Mouse (Mus musculus): ENCODE results near the gene Wnt2. TPM values are rescaled to one million over a fixed set of nuclear protein-coding genes. Genes with fewer than 3 reads are reported as not detected.

The Wnt2 gene
- total and polyA plus RNA-seq, 2 experiments from 2014 or later, result 0.49 TPM; not detected in 1

- H3K4me3 ChIP-seq (ENCODE audit: low read depth, low read length), result no peak overlapping the region
- H3K4me2 ChIP-seq (ENCODE audit: low read depth, low read length, poor library complexity, severe bottlenecking), result no peak overlapping the region
- H3K9me3 ChIP-seq (ENCODE audit: low read length), result no peaks in the 10 kb centered on the region
- no peak for DNase-seq (ENCODE audit: low spot score)
- WGBS, result 80% methylated on average over 11 of the region's 11 CpGs
- H3K27me3 ChIP-seq (ENCODE audit: insufficient read depth, low read length), result no peaks in the 10 kb centered on the region
- no peaks in the 10 kb centered on the region for H3K4me1 ChIP-seq (ENCODE audit: insufficient read depth, low read length)
- no peak overlapping the region for H3K9ac ChIP-seq (replicated peaks; ENCODE audit: low read length, poor library complexity, severe bottlenecking)
- H3K27ac ChIP-seq (ENCODE audit: low read depth, low read length), result no peak overlapping the region
- no peak for TF ChIP-seq CTCF (IDR thresholded peaks at IDR 0.05)
- ATAC-seq (ENCODE audit: low FRiP score), result no peak
- H3K36me3 ChIP-seq (ENCODE audit: insufficient read depth, low read length), result no peaks in the 10 kb centered on the region
Observed at GRCm38 (mm10) chr6:17947130-17947831, 83.1 kb downstream of the Wnt2 start.

GRCm38 (mm10) chr6:17946456-17946855 lies 83.9 kb downstream of the Wnt2 start:
- Histone ChIP-seq H3K36me3 (ENCODE audit: insufficient read depth, low read length) (no peaks in the 10 kb centered on the region), H3K4me1 (ENCODE audit: insufficient read depth, low read length) (no peaks in the 10 kb centered on the region), H3K9me3 (ENCODE audit: low read length) (no peaks in the 10 kb centered on the region), H3K27me3 (ENCODE audit: insufficient read depth, low read length) (no peaks in the 10 kb centered on the region), H3K4me3 (ENCODE audit: low read depth, low read length) (no peak overlapping the region), H3K9ac (replicated peaks; ENCODE audit: low read length, poor library complexity, severe bottlenecking) (no peak overlapping the region), H3K4me2 (ENCODE audit: low read depth, low read length, poor library complexity, severe bottlenecking) (no peak overlapping the region), H3K27ac (ENCODE audit: low read depth, low read length) (no peak overlapping the region)
- TF ChIP-seq CTCF (IDR thresholded peaks at IDR 0.05), result no peak
- 82% methylated on average over 5 of the region's 5 CpGs for WGBS
- ATAC-seq (ENCODE audit: low FRiP score), result no peak
- DNase-seq (ENCODE audit: low spot score), result no peak

- no peaks in the 10 kb centered on the region for H3K4me1 ChIP-seq (ENCODE audit: insufficient read depth, low read length)
- ATAC-seq (ENCODE audit: low FRiP score), result no peak
- no peaks in the 10 kb centered on the region for H3K27me3 ChIP-seq (ENCODE audit: insufficient read depth, low read length)
- no peak overlapping the region for H3K4me3 ChIP-seq (ENCODE audit: low read depth, low read length)
- no peak for TF ChIP-seq CTCF (IDR thresholded peaks at IDR 0.05)
- 88% methylated on average over 9 of the region's 9 CpGs for WGBS
- no peaks in the 10 kb centered on the region for H3K9me3 ChIP-seq (ENCODE audit: low read length)
- H3K27ac ChIP-seq (ENCODE audit: low read depth, low read length), result no peak overlapping the region
- peaks cover 12% of the 10 kb centered on the region for H3K36me3 ChIP-seq (ENCODE audit: insufficient read depth, low read length)
- H3K9ac ChIP-seq (replicated peaks; ENCODE audit: low read length, poor library complexity, severe bottlenecking), result no peak overlapping the region
- H3K4me2 ChIP-seq (ENCODE audit: low read depth, low read length, poor library complexity, severe bottlenecking), result no peak overlapping the region
- no peak for DNase-seq (ENCODE audit: low spot score)
Observed at GRCm38 (mm10) chr6:17943877-17944617, 86.3 kb downstream of the Wnt2 start.

GRCm38 (mm10) chr6:17942344-17942743 lies 88.0 kb downstream of the Wnt2 start:
- ATAC-seq (ENCODE audit: low FRiP score), result no peak
- H3K4me2 ChIP-seq (ENCODE audit: low read depth, low read length, poor library complexity, severe bottlenecking), result no peak overlapping the region
- H3K4me1 ChIP-seq (ENCODE audit: insufficient read depth, low read length), result no peaks in the 10 kb centered on the region
- no peak for DNase-seq (ENCODE audit: low spot score)
- H3K36me3 ChIP-seq (ENCODE audit: insufficient read depth, low read length), result peaks cover 12% of the 10 kb centered on the region
- H3K9ac ChIP-seq (replicated peaks; ENCODE audit: low read length, poor library complexity, severe bottlenecking), result no peak overlapping the region
- no peaks in the 10 kb centered on the region for H3K27me3 ChIP-seq (ENCODE audit: insufficient read depth, low read length)
- no peaks in the 10 kb centered on the region for H3K9me3 ChIP-seq (ENCODE audit: low read length)
- 64% methylated on average over 7 of the region's 7 CpGs for WGBS
- no peak overlapping the region for H3K27ac ChIP-seq (ENCODE audit: low read depth, low read length)
- H3K4me3 ChIP-seq (ENCODE audit: low read depth, low read length), result no peak overlapping the region
- no peak for TF ChIP-seq CTCF (IDR thresholded peaks at IDR 0.05)

- Histone ChIP-seq H3K4me1 (ENCODE audit: insufficient read depth, low read length) (no peaks in the 10 kb centered on the region), H3K4me2 (ENCODE audit: low read depth, low read length, poor library complexity, severe bottlenecking) (no peak overlapping the region), H3K4me3 (ENCODE audit: low read depth, low read length) (no peak overlapping the region), H3K9me3 (ENCODE audit: low read length) (no peaks in the 10 kb centered on the region), H3K9ac (replicated peaks; ENCODE audit: low read length, poor library complexity, severe bottlenecking) (no peak overlapping the region), H3K36me3 (ENCODE audit: insufficient read depth, low read length) (peaks cover 12% of the 10 kb centered on the region), H3K27me3 (ENCODE audit: insufficient read depth, low read length) (no peaks in the 10 kb centered on the region), H3K27ac (ENCODE audit: low read depth, low read length) (no peak overlapping the region)
- no peak for TF ChIP-seq CTCF (IDR thresholded peaks at IDR 0.05)
- DNase-seq (ENCODE audit: low spot score) (no peak), ATAC-seq (ENCODE audit: low FRiP score) (no peak)
- WGBS, result 14% methylated on average over 2 of the region's 2 CpGs
Observed at GRCm38 (mm10) chr6:17941916-17942315, 88.5 kb downstream of the Wnt2 start.

Other genes with a start within 250 kb of the Wnt2 start
- gene Asz1, start 78.5 kb upstream of the Wnt2 start, total RNA-seq (2014; rRNA removed), result not detected in 2 replicates
- not detected in 2 replicates for gene Asz1, start 78.5 kb upstream of the Wnt2 start, polyA plus RNA-seq (2015; fragmentation: Nextera tagmentation; extraction: Ambion mirVana)
- 1.4 and 1.6 TPM in 2 replicates for gene Cftr, start 140.1 kb upstream of the Wnt2 start, total RNA-seq (2014; rRNA removed)
- gene Cftr, start 140.1 kb upstream of the Wnt2 start, polyA plus RNA-seq (2015; fragmentation: Nextera tagmentation; extraction: Ambion mirVana), result 0.38 and 0.58 TPM in 2 replicates